Mouse (Mus musculus) spleen, adult 2 months (tissue): ENCODE results near the gene Aip.

Experiments
- CTCF ChIP-seq: fragments of 200-500 bp; IDR thresholded peaks from 2 replicates; pipeline ENCODE4 v1.5.1; 2011; ENCODE audit warnings: mild to moderate bottlenecking, inconsistent platforms; ENCODE audit not compliant: insufficient read depth, insufficient read length, insufficient replicate concordance; ENCODE audit errors: extremely low read depth
- POLR2A ChIP-seq: fragments of 200-500 bp; IDR thresholded peaks from 2 replicates; pipeline ENCODE4 v1.6.1; 2011; ENCODE audit warnings: low read depth, low read length, inconsistent platforms

DNA sequence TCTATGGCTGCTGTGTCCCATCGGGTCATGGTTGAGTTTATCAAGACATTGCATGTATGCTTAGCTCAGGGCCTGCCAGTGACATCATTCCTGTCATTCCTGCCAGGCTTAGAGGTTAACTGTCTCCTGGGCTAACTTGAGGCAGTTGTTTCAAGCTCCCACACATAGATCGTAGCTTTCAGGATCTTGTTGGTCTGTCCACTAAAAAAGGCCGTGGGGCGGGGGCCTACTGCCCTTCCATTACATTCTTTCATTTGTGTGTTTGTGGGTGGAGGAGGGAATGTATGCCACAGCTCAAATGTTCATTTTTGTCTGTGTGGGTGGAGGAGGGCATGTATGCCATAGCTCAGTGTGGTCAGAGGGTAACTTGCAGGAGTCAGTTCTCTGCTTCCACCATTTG, 4.4 kb upstream of the Aip start:
- TF ChIP-seq CTCF = no peak
- TF ChIP-seq POLR2A = no peak
